Mouse (Mus musculus) E14TG2a.4 (cell line): ENCODE measurements around the gene Myh7.
"Not testable (repeated sequence)": the region's sequence is repeated elsewhere in the genome, so short reads cannot be mapped to it uniquely, and the experiment has no call there.

Experiments used
- CTCF ChIP-seq: conservative IDR thresholded peaks from 2 replicates; pipeline ENCODE4 v1.5.1; 2014; ENCODE audit warnings: low read length
- NANOG ChIP-seq: IDR thresholded peaks from 2 replicates; pipeline ENCODE4 v1.6.1; 2014; ENCODE audit warnings: borderline replicate concordance, low read length, mixed read lengths

DNA sequence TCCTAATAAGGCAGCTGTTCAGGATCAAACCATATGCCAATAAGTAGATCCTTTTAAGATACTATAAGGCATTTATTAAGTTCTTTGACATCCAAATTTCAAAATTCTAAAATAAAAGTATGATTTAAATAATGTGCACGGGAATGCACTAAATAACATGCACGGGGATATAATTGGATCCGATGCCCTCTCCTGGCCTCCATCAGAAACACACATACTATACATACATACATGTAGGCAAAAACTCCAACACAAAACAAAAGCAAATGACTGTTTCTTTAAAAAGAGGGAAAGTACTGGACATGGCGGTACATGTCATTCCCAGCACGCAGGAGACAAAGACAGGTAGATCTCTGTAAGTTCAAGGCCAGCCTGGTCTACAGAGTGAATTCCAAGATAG lies 5.4 kb upstream of the Myh7 start:
- not testable (repeated sequence) for TF ChIP-seq CTCF, NANOG
